Mouse (Mus musculus) kidney, postnatal 4 days (tissue): ENCODE measurements at regions not wholly inside any gene's neighbourhood (a gene's known extent, or its start where the extent isn't known, plus 50 kb on each side); places are given as distances from the start of the nearest gene placed in this dataset.
"Not testable (repeated sequence)": the region's sequence is repeated elsewhere in the genome, so short reads cannot be mapped to it uniquely, and the experiment has no call there.

Experiments used
- DNase-seq, 2 experiments: peaks; one replicate each; pipeline ENCODE4 v3.0.0; 2021; ENCODE audit warnings: mixed read lengths in 2 of 2

GRCm38 (mm10) chr8:34703351-34703750 is 591.8 kb upstream of the Gm10131 start:
- DNase-seq, result no peak

- no peak for DNase-seq
Observed at GRCm38 (mm10) chr8:34702806-34703205, 591.3 kb upstream of the Gm10131 start.

GRCm38 (mm10) chr8:34699015-34699414 is 587.5 kb upstream of the Gm10131 start:
- DNase-seq, result no peak

- no peak for DNase-seq
Observed at GRCm38 (mm10) chr8:34696365-34696764, 584.8 kb upstream of the Gm10131 start.

- no peak for DNase-seq
Observed at GRCm38 (mm10) chr8:34692606-34693005, 581.1 kb upstream of the Gm10131 start.

- DNase-seq, result no peak
Observed at GRCm38 (mm10) chr8:34691776-34692175, 580.2 kb upstream of the Gm10131 start.

- DNase-seq, result no peak
Observed at GRCm38 (mm10) chr8:34689825-34690493, 578.4 kb upstream of the Gm10131 start.

GRCm38 (mm10) chr8:34689049-34689824 is 577.7 kb upstream of the Gm10131 start:
- DNase-seq, result no peak

- DNase-seq, result no peak
Observed at GRCm38 (mm10) chr8:34688396-34689048, 577.0 kb upstream of the Gm10131 start.

GRCm38 (mm10) chr8:34686371-34686770 is 574.8 kb upstream of the Gm10131 start:
- no peak for DNase-seq

- DNase-seq, result no peak
Observed at GRCm38 (mm10) chr8:34684683-34685082, 573.1 kb upstream of the Gm10131 start.

GRCm38 (mm10) chr8:34683173-34683572 is 571.6 kb upstream of the Gm10131 start:
- DNase-seq, result no peak

GRCm38 (mm10) chr8:34682221-34682620 is 570.7 kb upstream of the Gm10131 start:
- DNase-seq, result no peak

- DNase-seq, result peak; percentile 54 to 68
Observed at GRCm38 (mm10) chr8:34679565-34680291, 568.2 kb upstream of the Gm10131 start.

GRCm38 (mm10) chr8:34678879-34679278 is 567.3 kb upstream of the Gm10131 start:
- DNase-seq, result no peak

- no peak for DNase-seq
Observed at GRCm38 (mm10) chr8:34671716-34672115, 560.2 kb upstream of the Gm10131 start.

GRCm38 (mm10) chr8:34670930-34671715 is 559.6 kb upstream of the Gm10131 start:
- DNase-seq, result no peak

GRCm38 (mm10) chr8:34669146-34669545 is 557.6 kb upstream of the Gm10131 start:
- DNase-seq, result no peak

GRCm38 (mm10) chr8:34664429-34664828 is 552.9 kb upstream of the Gm10131 start:
- no peak for DNase-seq

GRCm38 (mm10) chr8:34662532-34662931 is 551.0 kb upstream of the Gm10131 start:
- no peak for DNase-seq

GRCm38 (mm10) chr8:34651750-34652149 is 540.2 kb upstream of the Gm10131 start:
- DNase-seq, result no peak

- DNase-seq, result not testable (repeated sequence)
Observed at GRCm38 (mm10) chr8:34628221-34628620, 516.7 kb upstream of the Gm10131 start.
